Mouse (Mus musculus): ENCODE results near the gene Slc24a4. TPM values are rescaled to one million over a fixed set of nuclear protein-coding genes. Genes with fewer than 3 reads are reported as not detected.

The Slc24a4 gene
- polyA plus RNA-seq, 1 experiment from 2014 or later, result 10.2 TPM

GRCm38 (mm10) chr12:102128791-102129507, 416 bp downstream of the Slc24a4 start:
- DNase-seq (ENCODE audit: low spot score) (peak; percentile 75), ATAC-seq (peak; percentile 84)
- Histone ChIP-seq H3K27ac (ENCODE audit: low read length) (peak overlapping the region; percentile 59), H3K9me3 (ENCODE audit: low read length) (no peaks in the 10 kb centered on the region), H3K4me3 (ENCODE audit: low read depth, low read length) (peak overlapping the region; percentile 57), H3K4me1 (ENCODE audit: insufficient read depth, low read depth, low read length) (peaks cover 5% of the 10 kb centered on the region; the same call in 1 of the 2 replicates), H3K36me3 (ENCODE audit: insufficient read depth, low read length) (no peaks in the 10 kb centered on the region), H3K9ac (replicated peaks; ENCODE audit: low read depth) (peak overlapping the region; percentile 32), H3K27me3 (replicated peaks; ENCODE audit: insufficient read depth, low read length) (0 out of 2 replicates have a peak, but pooled peaks cover 8% of the 10 kb centered on the region), H3K4me2 (replicated peaks; ENCODE audit: low read depth, low read length) (peak overlapping the region; percentile 94)
- TF ChIP-seq EP300 (IDR thresholded peaks at IDR 0.05), result no peak
- peak; percentile 64 for TF ChIP-seq CTCF (IDR thresholded peaks at IDR 0.05)
- WGBS, result 1% methylated on average over 52 of the region's 73 CpGs

GRCm38 (mm10) chr12:102129508-102130030, 1.0 kb downstream of the Slc24a4 start:
- Histone ChIP-seq H3K4me3 (ENCODE audit: low read depth, low read length) (peak overlapping the region; percentile 57), H3K4me2 (replicated peaks; ENCODE audit: low read depth, low read length) (peak overlapping the region; percentile 94), H3K36me3 (ENCODE audit: insufficient read depth, low read length) (no peaks in the 10 kb centered on the region), H3K4me1 (ENCODE audit: insufficient read depth, low read depth, low read length) (peaks cover 5% of the 10 kb centered on the region; the same call in 1 of the 2 replicates), H3K27ac (ENCODE audit: low read length) (no peak overlapping the region), H3K9ac (replicated peaks; ENCODE audit: low read depth) (peak overlapping the region; percentile 32), H3K27me3 (replicated peaks; ENCODE audit: insufficient read depth, low read length) (0 out of 2 replicates have a peak, but pooled peaks cover 8% of the 10 kb centered on the region), H3K9me3 (ENCODE audit: low read length) (no peaks in the 10 kb centered on the region)
- DNase-seq (ENCODE audit: low spot score), result no peak
- no peak for ATAC-seq
- 3% methylated on average over 12 of the region's 14 CpGs for WGBS
- TF ChIP-seq EP300 (IDR thresholded peaks at IDR 0.05), result no peak

- no peak overlapping the region for H3K27ac ChIP-seq (ENCODE audit: low read length)
- ATAC-seq (no peak), DNase-seq (ENCODE audit: low spot score) (no peak)
- no peak overlapping the region for H3K4me2 ChIP-seq (replicated peaks; ENCODE audit: low read depth, low read length)
- no peaks in the 10 kb centered on the region for H3K9me3 ChIP-seq (ENCODE audit: low read length)
- H3K4me3 ChIP-seq (ENCODE audit: low read depth, low read length), result no peak overlapping the region
- TF ChIP-seq EP300 (IDR thresholded peaks at IDR 0.05), result no peak
- peak; percentile 3; the same call in 1 of the 2 replicates for TF ChIP-seq CTCF (IDR thresholded peaks at IDR 0.05)
- no peaks in the 10 kb centered on the region for H3K27me3 ChIP-seq (replicated peaks; ENCODE audit: insufficient read depth, low read length)
- H3K4me1 ChIP-seq (ENCODE audit: insufficient read depth, low read depth, low read length), result no peaks in the 10 kb centered on the region
- WGBS, result 56% methylated on average over 10 of the region's 10 CpGs
- H3K36me3 ChIP-seq (ENCODE audit: insufficient read depth, low read length), result no peaks in the 10 kb centered on the region
- no peak overlapping the region for H3K9ac ChIP-seq (replicated peaks; ENCODE audit: low read depth)
Observed at GRCm38 (mm10) chr12:102139710-102140109, 11.2 kb downstream of the Slc24a4 start.

GRCm38 (mm10) chr12:102141330-102141729, 12.8 kb downstream of the Slc24a4 start:
- Histone ChIP-seq H3K36me3 (ENCODE audit: insufficient read depth, low read length) (no peaks in the 10 kb centered on the region), H3K9me3 (ENCODE audit: low read length) (no peaks in the 10 kb centered on the region), H3K27me3 (replicated peaks; ENCODE audit: insufficient read depth, low read length) (no peaks in the 10 kb centered on the region), H3K9ac (replicated peaks; ENCODE audit: low read depth) (no peak overlapping the region), H3K4me2 (replicated peaks; ENCODE audit: low read depth, low read length) (no peak overlapping the region), H3K4me3 (ENCODE audit: low read depth, low read length) (no peak overlapping the region), H3K4me1 (ENCODE audit: insufficient read depth, low read depth, low read length) (no peaks in the 10 kb centered on the region), H3K27ac (ENCODE audit: low read length) (no peak overlapping the region)
- DNase-seq (ENCODE audit: low spot score) (no peak), ATAC-seq (no peak)
- TF ChIP-seq EP300 (IDR thresholded peaks at IDR 0.05) (no peak), CTCF (IDR thresholded peaks at IDR 0.05) (no peak)
- WGBS, result 66% methylated on average over 5 of the region's 5 CpGs

GRCm38 (mm10) chr12:102147678-102148077, 19.1 kb downstream of the Slc24a4 start:
- TF ChIP-seq EP300 (IDR thresholded peaks at IDR 0.05) (no peak), CTCF (IDR thresholded peaks at IDR 0.05) (no peak)
- Histone ChIP-seq H3K4me2 (replicated peaks; ENCODE audit: low read depth, low read length) (no peak overlapping the region), H3K4me1 (ENCODE audit: insufficient read depth, low read depth, low read length) (no peaks in the 10 kb centered on the region; the same call in 1 of the 2 replicates), H3K9me3 (ENCODE audit: low read length) (no peaks in the 10 kb centered on the region), H3K27ac (ENCODE audit: low read length) (no peak overlapping the region), H3K36me3 (ENCODE audit: insufficient read depth, low read length) (no peaks in the 10 kb centered on the region), H3K9ac (replicated peaks; ENCODE audit: low read depth) (no peak overlapping the region), H3K27me3 (replicated peaks; ENCODE audit: insufficient read depth, low read length) (no peaks in the 10 kb centered on the region), H3K4me3 (ENCODE audit: low read depth, low read length) (no peak overlapping the region)
- no peak for DNase-seq (ENCODE audit: low spot score)
- no peak for ATAC-seq
- WGBS, result 51% methylated on average over 4 of the region's 4 CpGs

GRCm38 (mm10) chr12:102148746-102149145, 20.2 kb downstream of the Slc24a4 start:
- H3K4me2 ChIP-seq (replicated peaks; ENCODE audit: low read depth, low read length), result no peak overlapping the region
- H3K36me3 ChIP-seq (ENCODE audit: insufficient read depth, low read length), result no peaks in the 10 kb centered on the region
- no peak overlapping the region for H3K9ac ChIP-seq (replicated peaks; ENCODE audit: low read depth)
- H3K4me1 ChIP-seq (ENCODE audit: insufficient read depth, low read depth, low read length), result no peaks in the 10 kb centered on the region; the same call in 1 of the 2 replicates
- no peak overlapping the region for H3K27ac ChIP-seq (ENCODE audit: low read length)
- H3K9me3 ChIP-seq (ENCODE audit: low read length), result no peaks in the 10 kb centered on the region
- peak; percentile 67 for TF ChIP-seq CTCF (IDR thresholded peaks at IDR 0.05)
- no peak for TF ChIP-seq EP300 (IDR thresholded peaks at IDR 0.05)
- H3K27me3 ChIP-seq (replicated peaks; ENCODE audit: insufficient read depth, low read length), result no peaks in the 10 kb centered on the region
- WGBS, result 84% methylated on average over 2 of the region's 2 CpGs
- H3K4me3 ChIP-seq (ENCODE audit: low read depth, low read length), result no peak overlapping the region
- no peak for ATAC-seq
- no peak for DNase-seq (ENCODE audit: low spot score)

All from lung, postnatal 0 days (tissue).